Mouse (Mus musculus) C2C12 (cell line): Measurements from ENCODE around the gene Cpne7. TPM values are rescaled to one million over a fixed set of nuclear protein-coding genes. Genes with fewer than 3 reads are reported as not detected.

Experiments used
- H3K27me3 ChIP-seq: one replicate; pipeline ENCODE4 v1.6.1; 2011; ENCODE audit not compliant: control insufficient read depth, insufficient read depth, insufficient read length
- H3K36me3 ChIP-seq: one replicate; pipeline ENCODE4 v1.6.1; 2011; ENCODE audit not compliant: control insufficient read depth, insufficient read depth
- H3K4me3 ChIP-seq: one replicate; pipeline ENCODE4 v1.5.1; 2011; ENCODE audit warnings: mild to moderate bottlenecking, control low read depth; ENCODE audit not compliant: poor library complexity, insufficient read depth, severe bottlenecking
- H3K79me2 ChIP-seq: one replicate; pipeline ENCODE4 v1.6.1; 2011; ENCODE audit not compliant: control insufficient read depth, insufficient read depth
- H3K79me3 ChIP-seq: one replicate; pipeline ENCODE4 v1.6.1; 2011; ENCODE audit warnings: low read depth, control low read depth
- H3ac ChIP-seq: one replicate; pipeline ENCODE3; 2011; ENCODE audit warnings: low read depth; ENCODE audit not compliant: control insufficient read depth, insufficient read length
- CEBPB ChIP-seq: IDR thresholded peaks from one replicate; pipeline ENCODE4 v1.6.1; 2011; ENCODE audit warnings: low read depth, mild to moderate bottlenecking, control low read depth, moderate library complexity
- CTCF ChIP-seq: IDR thresholded peaks from one replicate; pipeline ENCODE4 v1.5.1; 2011; ENCODE audit not compliant: control insufficient read depth, insufficient read depth, insufficient read length
- FOSL1 ChIP-seq: IDR thresholded peaks from one replicate; pipeline ENCODE4 v1.8.0; 2011; ENCODE audit warnings: mild to moderate bottlenecking, low read length; ENCODE audit not compliant: poor library complexity, insufficient read depth, severe bottlenecking
- MAX ChIP-seq: IDR thresholded peaks from one replicate; pipeline ENCODE4 v1.6.1; 2011; ENCODE audit warnings: mild to moderate bottlenecking, control low read depth
- MYOD1 ChIP-seq: IDR thresholded peaks from one replicate; pipeline ENCODE4 v1.6.1; 2011; ENCODE audit warnings: low read depth; ENCODE audit not compliant: control insufficient read depth, insufficient read length
- MYOG ChIP-seq: IDR thresholded peaks from one replicate; pipeline ENCODE4 v1.6.1; 2011; ENCODE audit not compliant: control insufficient read depth, insufficient read length; ENCODE audit errors: extremely low read depth
- USF1 ChIP-seq: IDR thresholded peaks from one replicate; pipeline ENCODE4 v1.6.1; 2011; ENCODE audit warnings: low read depth, mild to moderate bottlenecking, control low read depth, moderate library complexity
- long read RNA-seq, 2 experiments: library from polyadenylated mRNA; unstranded; transcript quantifications; one replicate each; pipeline ENCODE4 v2.0.0; 2019 to 2020
- polyA plus RNA-seq: library from polyadenylated mRNA; unstranded; fragments of >200 nt; fragmentation: generic; extraction: Trizol; gene quantifications from one replicate; pipeline ENCODE4 v1.2.1, GENCODE M21; 2012; ENCODE audit warnings: missing spikeins

Cpne7 gene
- 0.04 TPM for polyA plus RNA-seq
- long read RNA-seq, experiment 1, result 0 reads
- long read RNA-seq, experiment 2, result 0 reads

DNA sequence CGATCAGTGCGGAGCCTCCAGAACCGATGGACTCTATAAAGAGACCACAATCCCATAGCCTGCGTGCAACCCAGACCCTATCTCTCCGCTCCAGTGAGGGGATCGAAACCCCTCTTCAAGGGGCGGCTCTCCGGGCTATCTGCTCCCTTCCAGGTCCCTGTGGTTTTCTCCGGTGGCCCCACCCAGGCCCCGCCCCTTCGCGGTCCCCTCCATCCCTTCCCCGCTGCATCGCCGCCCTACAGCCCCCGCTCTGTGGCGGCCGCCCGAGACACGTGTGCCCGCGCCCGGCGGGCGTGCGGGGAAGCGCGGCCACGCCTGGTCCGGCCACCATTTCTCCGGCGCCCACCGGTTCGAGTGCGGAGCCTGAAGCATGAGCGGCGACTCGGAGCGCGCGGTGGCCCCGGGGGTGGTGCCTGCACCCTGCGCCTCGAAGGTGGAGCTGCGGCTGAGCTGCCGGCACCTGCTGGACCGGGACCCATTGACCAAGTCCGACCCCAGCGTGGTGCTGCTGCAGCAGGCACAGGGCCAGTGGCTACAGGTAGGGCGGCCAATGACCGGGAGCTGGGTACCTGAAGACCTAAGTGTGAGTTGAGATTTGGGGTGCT lies at the start of gene Cpne7:
Gene Cpne7, plus strand, starts transcription at position 248 of the 605 bp plus-strand sequence.
- Histone ChIP-seq H3K36me3 (no peaks in the 10 kb centered on the region), H3K79me3 (no peaks in the 10 kb centered on the region), H3K27me3 (peaks cover 10% of the 10 kb centered on the region), H3K79me2 (no peaks in the 10 kb centered on the region), H3K4me3 (peak within 1 kb of the TSS; percentile 2), H3ac (no peak within 1 kb of the TSS)
- TF ChIP-seq MYOD1 (no peak), MYOG (no peak), FOSL1 (no peak), USF1 (no peak), CTCF (no peak), CEBPB (no peak), MAX (no peak)

DNA sequence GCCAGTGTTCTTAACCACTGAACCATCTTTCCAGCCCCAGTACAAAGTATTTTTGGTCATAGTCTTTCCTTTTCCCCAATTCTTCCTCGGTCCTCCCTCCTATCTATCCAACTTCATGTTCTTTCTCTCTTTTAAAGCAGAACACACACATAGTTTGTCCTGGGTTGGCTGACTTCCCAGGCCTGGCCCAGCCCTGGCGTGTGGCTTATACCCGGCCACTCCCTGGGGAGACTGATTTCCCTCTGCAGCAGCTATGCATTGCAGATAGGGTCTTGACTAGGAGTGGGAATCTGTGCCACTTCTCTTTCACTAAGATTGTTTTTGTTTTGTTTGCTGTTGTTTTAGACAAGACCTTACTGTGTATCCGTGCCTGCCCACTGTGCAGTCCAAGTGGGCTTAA lies 46.0 kb upstream of the Cpne7 start:
- TF ChIP-seq CEBPB, result no peak
- no peak for TF ChIP-seq MYOG
- no peak for TF ChIP-seq CTCF
- no peak for TF ChIP-seq MYOD1
- TF ChIP-seq USF1, result no peak
- TF ChIP-seq FOSL1, result no peak
- TF ChIP-seq MAX, result no peak
- Histone ChIP-seq H3ac (no peak overlapping the region), H3K36me3 (peaks cover 15% of the 10 kb centered on the region), H3K27me3 (no peaks in the 10 kb centered on the region), H3K4me3 (no peak overlapping the region), H3K79me3 (peaks cover 17% of the 10 kb centered on the region), H3K79me2 (peaks cover 31% of the 10 kb centered on the region)

- no peak overlapping the region for H3ac ChIP-seq
- H3K79me3 ChIP-seq, result no peaks in the 10 kb centered on the region
- H3K4me3 ChIP-seq, result no peak overlapping the region
- TF ChIP-seq FOSL1 (no peak), MAX (no peak), CTCF (no peak), CEBPB (no peak), MYOD1 (no peak), MYOG (no peak), USF1 (no peak)
- no peaks in the 10 kb centered on the region for H3K79me2 ChIP-seq
- peaks cover 50% of the 10 kb centered on the region for H3K36me3 ChIP-seq
- H3K27me3 ChIP-seq, result no peaks in the 10 kb centered on the region
Observed at GRCm38 (mm10) chr8:123077213-123077612, 40.0 kb upstream of the Cpne7 start.

- TF ChIP-seq MYOG (no peak), CTCF (no peak), MAX (no peak), USF1 (no peak), FOSL1 (no peak), MYOD1 (no peak), CEBPB (no peak)
- no peaks in the 10 kb centered on the region for H3K79me2 ChIP-seq
- H3K79me3 ChIP-seq, result no peaks in the 10 kb centered on the region
- H3K36me3 ChIP-seq, result peaks cover 52% of the 10 kb centered on the region
- H3K27me3 ChIP-seq, result no peaks in the 10 kb centered on the region
- H3ac ChIP-seq, result no peak overlapping the region
- no peak overlapping the region for H3K4me3 ChIP-seq
Observed at GRCm38 (mm10) chr8:123082993-123083392, 34.2 kb upstream of the Cpne7 start.

DNA sequence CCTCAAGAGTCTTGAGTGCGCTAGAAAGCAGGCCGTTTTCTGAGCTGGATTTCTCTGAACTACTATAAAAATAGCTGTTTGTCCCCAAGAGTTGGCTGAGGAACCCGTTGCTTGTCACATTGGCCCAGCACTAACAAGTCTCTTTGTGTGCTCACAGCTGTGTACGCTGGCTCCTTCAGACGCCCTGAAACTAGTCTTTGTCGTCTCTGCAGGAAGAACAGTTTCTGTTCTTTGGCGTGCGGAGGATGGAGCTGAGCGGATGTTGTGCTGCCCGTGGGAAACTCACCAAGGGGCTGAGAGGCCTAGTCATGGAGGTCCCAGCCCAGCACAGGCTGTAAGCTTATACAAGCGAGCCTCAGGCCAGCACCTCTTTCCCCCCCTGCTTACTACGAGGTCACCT lies 33.6 kb upstream of the Cpne7 start:
- Histone ChIP-seq H3K4me3 (no peak overlapping the region), H3K36me3 (peaks cover 55% of the 10 kb centered on the region), H3K79me3 (no peaks in the 10 kb centered on the region), H3K79me2 (no peaks in the 10 kb centered on the region), H3ac (no peak overlapping the region), H3K27me3 (no peaks in the 10 kb centered on the region)
- TF ChIP-seq CTCF (no peak), MYOG (no peak)

DNA sequence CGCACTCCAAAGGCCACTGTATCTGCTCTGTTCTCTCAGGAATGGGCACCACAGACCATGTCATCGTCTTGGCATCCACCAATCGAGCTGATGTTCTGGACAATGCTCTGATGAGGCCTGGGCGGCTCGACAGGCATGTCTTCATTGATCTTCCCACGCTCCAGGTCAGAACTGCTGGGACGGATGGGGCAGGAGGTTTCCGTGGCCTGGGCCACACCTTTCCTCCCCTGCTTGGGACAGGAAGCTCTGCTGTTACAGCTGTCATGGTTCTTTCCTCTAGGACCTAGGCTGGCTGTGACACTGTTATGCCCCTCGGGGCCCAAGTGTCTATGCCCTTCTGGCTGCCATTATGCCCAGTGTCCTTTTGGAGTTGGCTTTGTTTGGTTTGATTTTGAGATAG lies 29.9 kb upstream of the Cpne7 start:
- no peaks in the 10 kb centered on the region for H3K79me3 ChIP-seq
- no peak overlapping the region for H3K4me3 ChIP-seq
- peaks cover 62% of the 10 kb centered on the region for H3K36me3 ChIP-seq
- no peak overlapping the region for H3ac ChIP-seq
- TF ChIP-seq CTCF (no peak), USF1 (no peak), CEBPB (no peak)
- H3K79me2 ChIP-seq, result no peaks in the 10 kb centered on the region
- H3K27me3 ChIP-seq, result no peaks in the 10 kb centered on the region
